Mouse (Mus musculus): ENCODE results near the gene Kcnb1. TPM values are rescaled to one million over a fixed set of nuclear protein-coding genes. Genes with fewer than 3 reads are reported as not detected.

Kcnb1 gene
- total and polyA plus RNA-seq, 2 experiments from 2014 or later, result 1.7 to 4.8 TPM

DNA sequence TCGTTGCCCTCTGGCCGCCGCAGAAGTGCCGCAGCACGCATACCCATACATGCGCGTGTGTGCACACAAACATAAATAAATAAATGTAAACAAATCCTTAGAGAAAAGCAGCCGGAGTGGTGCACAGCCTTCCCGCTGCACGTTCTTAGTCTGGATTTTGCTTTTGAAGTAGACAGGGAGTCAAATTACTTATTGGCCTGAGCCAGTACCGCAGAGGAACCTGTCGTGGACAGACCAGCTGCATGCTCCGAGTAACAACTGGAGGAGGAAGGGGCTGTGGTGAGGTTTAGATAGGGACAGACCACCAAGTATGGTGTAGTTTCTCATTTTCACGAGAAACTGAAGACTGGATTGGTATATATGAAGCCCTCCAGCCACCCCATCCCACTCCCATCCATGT is 43.8 kb upstream of the Kcnb1 start:
- no peaks in the 10 kb centered on the region for H3K9me3 ChIP-seq (replicated peaks; ENCODE audit: control insufficient read depth, low read length)
- H3K9ac ChIP-seq (replicated peaks; ENCODE audit: low read depth, low read length), result no peak overlapping the region
- H3K27me3 ChIP-seq (ENCODE audit: control insufficient read depth, insufficient read depth, low read length), result peaks cover 4% of the 10 kb centered on the region; the same call in 1 of the 2 replicates
- TF ChIP-seq EP300 (IDR thresholded peaks at IDR 0.05; ENCODE audit: low read depth) (no peak), CTCF (IDR thresholded peaks at IDR 0.05; ENCODE audit: low read depth) (no peak)
- ATAC-seq (ENCODE audit: insufficient read depth, low read depth) (no peak), DNase-seq (ENCODE audit: low spot score) (no peak)
- H3K36me3 ChIP-seq (replicated peaks; ENCODE audit: control insufficient read depth, insufficient read depth, low read length), result no peaks in the 10 kb centered on the region
- WGBS, result 75% methylated on average over 14 of the region's 14 CpGs
- H3K4me3 ChIP-seq (ENCODE audit: low read depth, low read length), result no peak overlapping the region
- no peak overlapping the region for H3K4me2 ChIP-seq (ENCODE audit: low read depth, low read length)
- no peak overlapping the region for H3K27ac ChIP-seq (ENCODE audit: low read depth)
- 0 out of 2 replicates have a peak, but pooled peaks cover 9% of the 10 kb centered on the region for H3K4me1 ChIP-seq (ENCODE audit: control insufficient read depth, insufficient read depth)

DNA sequence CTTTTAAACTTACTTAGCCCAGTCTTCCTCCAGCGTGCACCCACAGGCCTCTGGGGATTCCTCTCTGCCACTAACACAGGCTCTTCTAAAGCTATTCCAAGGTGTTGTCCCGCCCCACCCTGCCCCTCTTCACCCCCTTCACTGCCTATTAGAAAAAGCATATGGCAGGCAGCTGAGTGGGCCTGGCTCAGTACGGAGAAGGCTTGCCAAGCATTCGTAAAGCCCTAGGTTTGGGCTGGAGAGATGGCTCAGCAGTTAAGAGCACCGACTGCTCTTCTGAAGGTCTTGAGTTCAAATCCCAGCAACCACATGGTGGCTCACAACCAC is 43.0 kb upstream of the Kcnb1 start:
- TF ChIP-seq CTCF (IDR thresholded peaks at IDR 0.05; ENCODE audit: low read depth) (no peak), EP300 (IDR thresholded peaks at IDR 0.05; ENCODE audit: low read depth) (no peak)
- no peak for DNase-seq (ENCODE audit: low spot score)
- no peak for ATAC-seq (ENCODE audit: insufficient read depth, low read depth)
- H3K27me3 ChIP-seq (ENCODE audit: control insufficient read depth, insufficient read depth, low read length), result no peaks in the 10 kb centered on the region
- 0 out of 2 replicates have a peak, but pooled peaks cover 9% of the 10 kb centered on the region for H3K4me1 ChIP-seq (ENCODE audit: control insufficient read depth, insufficient read depth)
- H3K36me3 ChIP-seq (replicated peaks; ENCODE audit: control insufficient read depth, insufficient read depth, low read length), result no peaks in the 10 kb centered on the region
- H3K9ac ChIP-seq (replicated peaks; ENCODE audit: low read depth, low read length), result no peak overlapping the region
- WGBS, result 73% methylated on average over 5 of the region's 5 CpGs
- H3K9me3 ChIP-seq (replicated peaks; ENCODE audit: control insufficient read depth, low read length), result no peaks in the 10 kb centered on the region
- no peak overlapping the region for H3K4me2 ChIP-seq (ENCODE audit: low read depth, low read length)
- H3K27ac ChIP-seq (ENCODE audit: low read depth), result peak overlapping the region; percentile 33; the same call in 1 of the 2 replicates
- no peak overlapping the region for H3K4me3 ChIP-seq (ENCODE audit: low read depth, low read length)

DNA sequence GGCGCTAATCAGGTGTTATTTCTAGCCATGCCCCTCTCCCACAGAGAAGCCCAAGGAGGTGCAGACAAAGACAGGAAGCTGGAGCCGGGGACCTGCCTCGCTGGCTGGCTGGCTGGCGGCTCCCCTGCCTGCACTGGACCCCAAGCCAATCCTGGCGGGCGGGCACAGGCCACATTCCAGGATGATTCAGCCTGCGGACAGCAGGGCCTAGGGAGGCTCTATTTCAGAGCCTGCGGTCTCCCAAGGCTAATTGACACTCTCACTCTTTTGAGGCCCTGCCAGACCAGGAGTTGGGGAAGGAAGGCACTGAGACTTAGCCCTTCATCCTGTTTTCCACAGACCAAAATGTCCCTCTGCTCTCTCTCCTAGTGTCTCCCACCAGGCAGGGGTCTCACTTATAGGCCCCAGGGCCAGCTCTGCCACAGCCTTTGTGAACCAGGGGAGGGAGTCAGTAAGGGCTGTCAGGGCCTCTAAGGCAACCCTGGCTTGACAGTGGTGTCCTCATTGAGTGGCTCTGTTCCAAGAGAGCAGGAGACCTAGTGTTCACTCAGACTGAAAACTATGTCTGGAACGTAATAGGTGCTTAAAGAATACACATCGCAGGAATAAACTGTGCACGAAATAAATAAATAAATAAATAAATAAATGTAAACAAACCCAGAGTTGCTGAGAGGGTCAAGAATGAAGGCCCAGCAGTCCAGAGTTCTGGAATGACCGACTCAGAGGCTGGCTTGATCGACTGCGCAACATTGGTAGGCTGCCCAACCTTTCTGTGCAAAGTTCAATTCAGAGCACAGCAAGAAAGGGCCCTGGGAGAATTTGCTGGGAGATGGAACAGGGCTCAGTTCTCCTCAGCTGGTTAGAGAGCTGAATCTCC is 42.4 kb upstream of the Kcnb1 start:
- no peak for TF ChIP-seq CTCF (IDR thresholded peaks at IDR 0.05; ENCODE audit: low read depth)
- no peak for TF ChIP-seq EP300 (IDR thresholded peaks at IDR 0.05; ENCODE audit: low read depth)
- no peak for DNase-seq (ENCODE audit: low spot score)
- peak; percentile 16; the same call in 1 of the 2 replicates for ATAC-seq (ENCODE audit: insufficient read depth, low read depth)
- no peaks in the 10 kb centered on the region for H3K27me3 ChIP-seq (ENCODE audit: control insufficient read depth, insufficient read depth, low read length)
- H3K4me1 ChIP-seq (ENCODE audit: control insufficient read depth, insufficient read depth), result 0 out of 2 replicates have a peak, but pooled peaks cover 9% of the 10 kb centered on the region
- no peak overlapping the region for H3K9ac ChIP-seq (replicated peaks; ENCODE audit: low read depth, low read length)
- peak overlapping the region; percentile 40 for H3K27ac ChIP-seq (ENCODE audit: low read depth)
- 44% methylated on average over 14 of the region's 14 CpGs for WGBS
- H3K4me2 ChIP-seq (ENCODE audit: low read depth, low read length), result no peak overlapping the region
- no peaks in the 10 kb centered on the region for H3K36me3 ChIP-seq (replicated peaks; ENCODE audit: control insufficient read depth, insufficient read depth, low read length)
- H3K9me3 ChIP-seq (replicated peaks; ENCODE audit: control insufficient read depth, low read length), result no peaks in the 10 kb centered on the region
- no peak overlapping the region for H3K4me3 ChIP-seq (ENCODE audit: low read depth, low read length)

GRCm38 (mm10) chr2:167230554-167230953 is 40.6 kb upstream of the Kcnb1 start:
- Histone ChIP-seq H3K27ac (ENCODE audit: low read depth) (no peak overlapping the region), H3K4me3 (ENCODE audit: low read depth, low read length) (no peak overlapping the region), H3K9me3 (replicated peaks; ENCODE audit: control insufficient read depth, low read length) (no peaks in the 10 kb centered on the region), H3K36me3 (replicated peaks; ENCODE audit: control insufficient read depth, insufficient read depth, low read length) (no peaks in the 10 kb centered on the region), H3K4me1 (ENCODE audit: control insufficient read depth, insufficient read depth) (0 out of 2 replicates have a peak, but pooled peaks cover 9% of the 10 kb centered on the region), H3K9ac (replicated peaks; ENCODE audit: low read depth, low read length) (no peak overlapping the region), H3K4me2 (ENCODE audit: low read depth, low read length) (peak overlapping the region; percentile 12; the same call in 1 of the 2 replicates), H3K27me3 (ENCODE audit: control insufficient read depth, insufficient read depth, low read length) (no peaks in the 10 kb centered on the region)
- ATAC-seq (ENCODE audit: insufficient read depth, low read depth) (peak; percentile 31; the same call in 1 of the 2 replicates), DNase-seq (ENCODE audit: low spot score) (no peak)
- TF ChIP-seq CTCF (IDR thresholded peaks at IDR 0.05; ENCODE audit: low read depth) (no peak), EP300 (IDR thresholded peaks at IDR 0.05; ENCODE audit: low read depth) (no peak)
- WGBS, result 17% methylated on average over 15 of the region's 15 CpGs

DNA sequence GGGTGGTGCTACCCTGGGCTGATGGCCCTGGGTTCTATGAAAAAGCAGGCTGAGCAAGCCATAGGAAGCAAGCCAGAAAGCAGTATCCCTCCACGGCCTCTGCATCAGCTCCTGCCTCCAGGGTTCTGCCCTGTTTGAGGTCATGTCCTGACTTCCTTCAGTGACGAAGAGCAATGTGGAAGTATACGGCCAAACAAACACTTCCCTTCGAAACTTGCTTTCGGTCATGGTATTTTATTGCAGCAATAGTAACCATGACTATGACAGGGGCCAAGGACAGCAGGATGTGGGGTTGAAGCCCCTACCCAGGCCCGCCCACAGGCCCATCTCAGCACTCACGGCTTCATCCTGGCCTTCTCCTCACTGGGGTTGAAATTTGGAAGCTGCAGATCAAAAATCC is 35.0 kb upstream of the Kcnb1 start:
- H3K27me3 ChIP-seq (ENCODE audit: control insufficient read depth, insufficient read depth, low read length), result 0 out of 2 replicates have a peak, but pooled peaks cover 3% of the 10 kb centered on the region
- H3K9ac ChIP-seq (replicated peaks; ENCODE audit: low read depth, low read length), result no peak overlapping the region
- TF ChIP-seq EP300 (IDR thresholded peaks at IDR 0.05; ENCODE audit: low read depth) (no peak), CTCF (IDR thresholded peaks at IDR 0.05; ENCODE audit: low read depth) (no peak)
- no peak overlapping the region for H3K27ac ChIP-seq (ENCODE audit: low read depth)
- no peak for ATAC-seq (ENCODE audit: insufficient read depth, low read depth)
- no peaks in the 10 kb centered on the region for H3K4me1 ChIP-seq (ENCODE audit: control insufficient read depth, insufficient read depth)
- DNase-seq (ENCODE audit: low spot score), result no peak
- H3K4me3 ChIP-seq (ENCODE audit: low read depth, low read length), result no peak overlapping the region
- no peak overlapping the region for H3K4me2 ChIP-seq (ENCODE audit: low read depth, low read length)
- no peaks in the 10 kb centered on the region for H3K36me3 ChIP-seq (replicated peaks; ENCODE audit: control insufficient read depth, insufficient read depth, low read length)
- H3K9me3 ChIP-seq (replicated peaks; ENCODE audit: control insufficient read depth, low read length), result no peaks in the 10 kb centered on the region
- 77% methylated on average over 7 of the region's 7 CpGs for WGBS
